ENCODE assay signal across 19 mouse cellular contexts in the genomic region with DNA sequence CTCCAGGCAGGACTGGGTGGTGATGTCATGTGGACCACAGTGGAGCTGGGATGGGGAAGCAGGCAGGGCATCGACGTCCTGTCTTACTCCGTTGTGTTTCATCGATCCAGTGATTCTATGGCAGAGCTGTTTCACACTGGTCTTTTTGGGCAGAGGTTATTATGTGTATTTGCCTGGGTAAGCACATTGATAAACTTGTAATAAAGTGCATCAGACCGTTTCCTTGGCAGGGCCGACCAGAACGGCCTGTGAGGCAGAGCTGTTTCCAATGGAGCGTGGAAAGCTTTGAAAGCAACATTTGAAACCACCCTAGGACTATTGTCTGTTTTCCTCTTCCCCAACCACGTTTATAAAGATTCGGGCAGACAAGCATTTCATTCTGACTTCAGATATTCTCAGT. TPM values are rescaled to one million over a fixed set of nuclear protein-coding genes. Genes with fewer than 3 reads are reported as not detected.
DNase-seq lines count a peak whose midpoint lies in the region; ATAC-seq and TF ChIP-seq lines count a peak whose summit lies in the region.
"Had no signal": no experiment of that assay in that cellular context is flagged by ENCODE, and none has a peak within 500 bp of the region (broad histone marks: within the 10 kb centered on the region; RNA-seq: fewer than 3 reads in every experiment).

No protein-coding gene starts in this region.

- peak overlapping the region; percentile 24; the same call in 1 of the 2 replicates for H3K4me2 ChIP-seq in heart, embryonic 15.5 days
- no peak overlapping the region for H3K4me2 ChIP-seq in limb, embryonic 11.5 days (ENCODE audit: low read depth, severe bottlenecking)
- H3K4me2 ChIP-seq in forebrain, embryonic 14.5 days (ENCODE audit: low read length): no peak overlapping the region

- in situ Hi-C loops in Patski (cut with MboI; ENCODE audit: low pct_unique_long_range_greater_than_20kb): no loop called here

- no peak overlapping the region for H3K4me3 ChIP-seq in heart, embryonic 15.5 days
- H3K4me3 ChIP-seq in heart, embryonic 10.5 days: no peak overlapping the region
- H3K4me3 ChIP-seq in limb, embryonic 11.5 days (ENCODE audit: low read depth, low read length): no peak overlapping the region
- H3K4me3 ChIP-seq in forebrain, embryonic 14.5 days (ENCODE audit: low read depth, low read length): no peak overlapping the region
- H3K4me3 ChIP-seq: gastrocnemius, adult 2 months; layer of hippocampus, adult 2 months; megakaryocyte, embryonic 14.5 days had no signal

- H3K9ac ChIP-seq in heart, embryonic 15.5 days: no peak overlapping the region
- H3K9ac ChIP-seq in limb, embryonic 11.5 days (ENCODE audit: low read length): no peak overlapping the region
- no peak overlapping the region for H3K9ac ChIP-seq in forebrain, embryonic 14.5 days (ENCODE audit: low read length)
- H3K9ac ChIP-seq: liver, embryonic 14.5 days had no signal

- CTCF ChIA-PET in Patski (lab: Charles Lee): interaction anchor here (1.2 kb wide), 1 partner anchor 13 kb away, joined by 3 read pairs; no protein-coding TSS in a partner anchor

- H3K27ac ChIP-seq in heart, embryonic 15.5 days: no peak overlapping the region
- H3K27ac ChIP-seq in heart, embryonic 10.5 days: no peak overlapping the region
- peak overlapping the region; percentile 36 for H3K27ac ChIP-seq in limb, embryonic 11.5 days (replicated peaks; ENCODE audit: low read depth, low read length)
- H3K27ac ChIP-seq in forebrain, embryonic 14.5 days (ENCODE audit: low read depth, low read length): no peak overlapping the region
- H3K27ac ChIP-seq: gastrocnemius, adult 2 months; layer of hippocampus, adult 2 months; liver, embryonic 14.5 days had no signal

- H3K27me3 ChIP-seq in heart, embryonic 15.5 days: no peaks in the 10 kb centered on the region
- no peaks in the 10 kb centered on the region for H3K27me3 ChIP-seq in heart, embryonic 10.5 days (ENCODE audit: insufficient read depth, poor library complexity, severe bottlenecking)
- H3K27me3 ChIP-seq in Patski: no peaks in the 10 kb centered on the region
- no peaks in the 10 kb centered on the region for H3K27me3 ChIP-seq in limb, embryonic 11.5 days (ENCODE audit: control insufficient read depth, insufficient read depth, low read length)
- H3K27me3 ChIP-seq in forebrain, embryonic 14.5 days (replicated peaks; ENCODE audit: control insufficient read depth, insufficient read depth, low read length): no peaks in the 10 kb centered on the region

- H3K4me1 ChIP-seq in heart, embryonic 15.5 days (replicated peaks): peaks cover 6% of the 10 kb centered on the region
- H3K4me1 ChIP-seq in heart, embryonic 10.5 days: peaks cover 20% of the 10 kb centered on the region
- peaks cover 18% of the 10 kb centered on the region; the same call in 1 of the 2 replicates for H3K4me1 ChIP-seq in limb, embryonic 11.5 days (ENCODE audit: control insufficient read depth, insufficient read depth, low read length)
- no peaks in the 10 kb centered on the region; the same call in 1 of the 2 replicates for H3K4me1 ChIP-seq in forebrain, embryonic 14.5 days (ENCODE audit: control insufficient read depth, insufficient read depth, low read length)

- H3K9me3 ChIP-seq in heart, embryonic 15.5 days (replicated peaks): no peaks in the 10 kb centered on the region
- H3K9me3 ChIP-seq in heart, embryonic 10.5 days: no peaks in the 10 kb centered on the region
- H3K9me3 ChIP-seq in limb, embryonic 11.5 days (ENCODE audit: control insufficient read depth, low read length): no peaks in the 10 kb centered on the region
- H3K9me3 ChIP-seq in forebrain, embryonic 14.5 days (replicated peaks; ENCODE audit: control insufficient read depth, low read length): no peaks in the 10 kb centered on the region

- POLR2A ChIA-PET in Patski (lab: Charles Lee): interaction anchor here (0.6 kb wide), 1 partner anchor 1906 kb away, joined by 5 read pairs; no protein-coding TSS in a partner anchor

- H3K36me3 ChIP-seq in heart, embryonic 15.5 days: no peaks in the 10 kb centered on the region
- no peaks in the 10 kb centered on the region for H3K36me3 ChIP-seq in heart, embryonic 10.5 days
- no peaks in the 10 kb centered on the region for H3K36me3 ChIP-seq in limb, embryonic 11.5 days (ENCODE audit: control insufficient read depth, insufficient read depth, low read length)
- H3K36me3 ChIP-seq in forebrain, embryonic 14.5 days (ENCODE audit: control insufficient read depth, insufficient read depth, low read length): no peaks in the 10 kb centered on the region

- no peak for TF ChIP-seq CTCF in Patski (IDR thresholded peaks at IDR 0.05)

- 60% methylated on average over 10 of the region's 10 CpGs for WGBS in heart, embryonic 15.5 days
- 69% methylated on average over 10 of the region's 10 CpGs for WGBS in heart, embryonic 10.5 days
- 73% methylated on average over 10 of the region's 10 CpGs for whole genome bisulfite sequencing in limb, embryonic 11.5 days
- WGBS in forebrain, embryonic 14.5 days: 32% methylated on average over 10 of the region's 10 CpGs

- no peak for DNase-seq in heart, embryonic 10.5 days (ENCODE audit: low spot score)
- peak; percentile 4 for DNase-seq in Patski (ENCODE audit: low read depth, low spot score)
- DNase-seq in kidney, adult 8-10 months: peak; percentile 18 to 41
- DNase-seq in limb, embryonic 11.5 days (ENCODE audit: low spot score): no peak
- DNase-seq in forebrain, embryonic 14.5 days (ENCODE audit: low spot score): no peak
- DNase-seq in urinary bladder, postnatal 4 days (ENCODE audit: low spot score in 2 of 2): no peak
- DNase-seq: cerebellum, adult 11 months; cerebellum, postnatal 36 days; gastrocnemius, adult 2 months; heart, adult 18-20 months had no signal

- no peak for ATAC-seq in heart, embryonic 15.5 days (replicated peaks; ENCODE audit: insufficient number of reproducible peaks, insufficient read depth, low FRiP score, low read depth)
- ATAC-seq in Patski: no peak
- ATAC-seq in limb, embryonic 11.5 days (ENCODE audit: insufficient number of reproducible peaks, low FRiP score, low TSS enrichment, low read depth): no peak
- no peak for ATAC-seq in forebrain, embryonic 14.5 days
- ATAC-seq: forebrain, embryonic 16.5 days; inflammation-experienced regulatory T-cells, adult 6 months; lung, postnatal 0 days had no signal

RNA-seq across cellular contexts. Expression of a gene that starts 23.8 kb away (rescaled TPM):
- polyA plus RNA-seq in heart, embryonic 15.5 days (2015; fragmentation: Nextera tagmentation; extraction: Ambion mirVana): not detected in 2 replicates
- 0.10 TPM in 1 of 2 replicates, not detected in the other for polyA plus RNA-seq in heart, embryonic 10.5 days (2016; fragmentation: Nextera tagmentation; extraction: Ambion mirVana)
- polyA plus RNA-seq in Patski (2021): 0.19 TPM
- 0.19 TPM in 1 of 2 replicates, not detected in the other for polyA plus RNA-seq in limb, embryonic 11.5 days (2014; fragmentation: Nextera tagmentation; extraction: Ambion mirVana)
- polyA plus RNA-seq in forebrain, embryonic 14.5 days (2014; fragmentation: Nextera tagmentation; extraction: Ambion mirVana): not detected in 2 replicates
- polyA plus RNA-seq: forebrain, embryonic 16.5 days; hindbrain, embryonic 11.5 days; inflammation-experienced regulatory T-cells, adult 6 months; neural tube, embryonic 14.5 days had no signal

RNA-seq across cellular contexts. Expression of a gene that starts 33.4 kb away (rescaled TPM):
- polyA plus RNA-seq in heart, embryonic 15.5 days (2015; fragmentation: Nextera tagmentation; extraction: Ambion mirVana): 49.9 and 55.7 TPM in 2 replicates
- 52.3 and 54.2 TPM in 2 replicates for polyA plus RNA-seq in heart, embryonic 10.5 days (2016; fragmentation: Nextera tagmentation; extraction: Ambion mirVana)
- polyA plus RNA-seq in Patski (2021): 40.2 TPM
- polyA plus RNA-seq in limb, embryonic 11.5 days (2014; fragmentation: Nextera tagmentation; extraction: Ambion mirVana): 44.7 and 44.9 TPM in 2 replicates
- 16.5 and 19.7 TPM in 2 replicates for polyA plus RNA-seq in forebrain, embryonic 14.5 days (2014; fragmentation: Nextera tagmentation; extraction: Ambion mirVana)

RNA-seq across cellular contexts. Expression of a gene that starts 46.1 kb away (rescaled TPM):
- 60.7 and 69.1 TPM in 2 replicates for polyA plus RNA-seq in heart, embryonic 15.5 days (2015; fragmentation: Nextera tagmentation; extraction: Ambion mirVana)
- polyA plus RNA-seq in heart, embryonic 10.5 days (2016; fragmentation: Nextera tagmentation; extraction: Ambion mirVana): 61.3 and 69.5 TPM in 2 replicates
- 114 TPM for polyA plus RNA-seq in Patski (2021)
- 85.9 and 91.7 TPM in 2 replicates for polyA plus RNA-seq in limb, embryonic 11.5 days (2014; fragmentation: Nextera tagmentation; extraction: Ambion mirVana)
- 128 and 142 TPM in 2 replicates for polyA plus RNA-seq in forebrain, embryonic 14.5 days (2014; fragmentation: Nextera tagmentation; extraction: Ambion mirVana)

Comparison
In these comparisons a context has a peak if more than half of its experiments do, and no peak if none do; other contexts are left out.
1. DNase-seq: peak in Patski (single experiment) and kidney, adult 8-10 months (2 of 2); none in heart, embryonic 10.5 days (single experiment), limb, embryonic 11.5 days (single experiment), forebrain, embryonic 14.5 days (single experiment) and urinary bladder, postnatal 4 days (0 of 2).